Mouse (Mus musculus): Measurements from ENCODE around the gene Srcap. TPM values are rescaled to one million over a fixed set of nuclear protein-coding genes. Genes with fewer than 3 reads are reported as not detected.
A peak's percentile ranks its signal among the peaks of the same experiment; 100 is the strongest.

Gene Srcap
- total and polyA plus RNA-seq, 2 experiments from 2014 or later = 23.7 to 39.9 TPM

- Histone ChIP-seq H3K9me3 (ENCODE audit: low read length) (no peaks in the 10 kb centered on the region), H3K36me3 (ENCODE audit: insufficient read depth) (peaks cover 46% of the 10 kb centered on the region), H3K9ac (peak overlapping the region; percentile 74), H3K27ac (ENCODE audit: low read depth, low read length) (peak overlapping the region; percentile 51), H3K4me2 (ENCODE audit: low read depth) (peak overlapping the region; percentile 76), H3K27me3 (ENCODE audit: insufficient read depth, low read length) (no peaks in the 10 kb centered on the region), H3K4me3 (ENCODE audit: low read depth, low read length) (peak overlapping the region; percentile 82), H3K4me1 (ENCODE audit: insufficient read depth) (no peaks in the 10 kb centered on the region)
- 5% methylated on average over 29 of the region's 29 CpGs for WGBS
- DNase-seq = no peak
- no peak for ATAC-seq
- TF ChIP-seq CTCF (IDR thresholded peaks at IDR 0.05; ENCODE audit: low read depth) = no peak
Measured at GRCm38 (mm10) chr7:127588901-127589300, 77.1 kb downstream of the Srcap start.

GRCm38 (mm10) chr7:127589637-127590036 is 77.9 kb downstream of the Srcap start:
- Histone ChIP-seq H3K36me3 (ENCODE audit: insufficient read depth) (peaks cover 52% of the 10 kb centered on the region), H3K27me3 (ENCODE audit: insufficient read depth, low read length) (no peaks in the 10 kb centered on the region), H3K4me3 (ENCODE audit: low read depth, low read length) (peak overlapping the region; percentile 82), H3K9ac (no peak overlapping the region), H3K4me2 (ENCODE audit: low read depth) (peak overlapping the region; percentile 76), H3K4me1 (ENCODE audit: insufficient read depth) (no peaks in the 10 kb centered on the region), H3K9me3 (ENCODE audit: low read length) (no peaks in the 10 kb centered on the region), H3K27ac (ENCODE audit: low read depth, low read length) (no peak overlapping the region)
- ATAC-seq = no peak
- TF ChIP-seq CTCF (IDR thresholded peaks at IDR 0.05; ENCODE audit: low read depth) = no peak
- no peak for DNase-seq
- 93% methylated on average over 9 of the region's 9 CpGs for WGBS

- Histone ChIP-seq H3K27me3 (ENCODE audit: insufficient read depth, low read length) (no peaks in the 10 kb centered on the region), H3K9me3 (ENCODE audit: low read length) (no peaks in the 10 kb centered on the region), H3K4me3 (ENCODE audit: low read depth, low read length) (no peak overlapping the region), H3K4me1 (ENCODE audit: insufficient read depth) (no peaks in the 10 kb centered on the region), H3K9ac (no peak overlapping the region), H3K4me2 (ENCODE audit: low read depth) (no peak overlapping the region), H3K27ac (ENCODE audit: low read depth, low read length) (no peak overlapping the region), H3K36me3 (ENCODE audit: insufficient read depth) (peaks cover 63% of the 10 kb centered on the region)
- 84% methylated on average over 10 of the region's 10 CpGs for WGBS
- TF ChIP-seq CTCF (IDR thresholded peaks at IDR 0.05; ENCODE audit: low read depth) = no peak
- DNase-seq (no peak), ATAC-seq (no peak)
Measured at GRCm38 (mm10) chr7:127591108-127591507, 79.3 kb downstream of the Srcap start.

- ATAC-seq (no peak), DNase-seq (no peak)
- WGBS = 89% methylated on average over 14 of the region's 14 CpGs
- Histone ChIP-seq H3K27me3 (ENCODE audit: insufficient read depth, low read length) (no peaks in the 10 kb centered on the region), H3K9me3 (ENCODE audit: low read length) (no peaks in the 10 kb centered on the region), H3K4me2 (ENCODE audit: low read depth) (no peak overlapping the region), H3K9ac (no peak overlapping the region), H3K27ac (ENCODE audit: low read depth, low read length) (no peak overlapping the region), H3K4me3 (ENCODE audit: low read depth, low read length) (no peak overlapping the region), H3K4me1 (ENCODE audit: insufficient read depth) (no peaks in the 10 kb centered on the region), H3K36me3 (ENCODE audit: insufficient read depth) (peaks cover 78% of the 10 kb centered on the region)
- TF ChIP-seq CTCF (IDR thresholded peaks at IDR 0.05; ENCODE audit: low read depth) = no peak
Measured at GRCm38 (mm10) chr7:127592575-127592974, 80.8 kb downstream of the Srcap start.

GRCm38 (mm10) chr7:127596747-127597146 is 85.0 kb downstream of the Srcap start:
- WGBS = 94% methylated on average over 17 of the region's 17 CpGs

GRCm38 (mm10) chr7:127600612-127601011 is 88.8 kb downstream of the Srcap start:
- Histone ChIP-seq H3K27me3 (ENCODE audit: insufficient read depth, low read length) (no peaks in the 10 kb centered on the region), H3K4me1 (ENCODE audit: insufficient read depth) (no peaks in the 10 kb centered on the region), H3K9me3 (ENCODE audit: low read length) (no peaks in the 10 kb centered on the region), H3K9ac (no peak overlapping the region), H3K36me3 (ENCODE audit: insufficient read depth) (peaks cover 85% of the 10 kb centered on the region), H3K27ac (ENCODE audit: low read depth, low read length) (no peak overlapping the region), H3K4me2 (ENCODE audit: low read depth) (no peak overlapping the region), H3K4me3 (ENCODE audit: low read depth, low read length) (no peak overlapping the region)
- no peak for ATAC-seq
- no peak for TF ChIP-seq CTCF (IDR thresholded peaks at IDR 0.05; ENCODE audit: low read depth)
- 96% methylated on average over 7 of the region's 7 CpGs for WGBS
- no peak for DNase-seq

More at GRCm38 (mm10) chr7:127596747-127597146, 85.0 kb downstream of the Srcap start:
- Histone ChIP-seq H3K27me3 (ENCODE audit: insufficient read depth, low read length) (no peaks in the 10 kb centered on the region), H3K4me3 (ENCODE audit: low read depth, low read length) (no peak overlapping the region), H3K4me2 (ENCODE audit: low read depth) (no peak overlapping the region), H3K9me3 (ENCODE audit: low read length) (no peaks in the 10 kb centered on the region), H3K27ac (ENCODE audit: low read depth, low read length) (no peak overlapping the region), H3K9ac (no peak overlapping the region), H3K36me3 (ENCODE audit: insufficient read depth) (peaks cover 95% of the 10 kb centered on the region), H3K4me1 (ENCODE audit: insufficient read depth) (no peaks in the 10 kb centered on the region)
- DNase-seq (no peak), ATAC-seq (no peak)
- TF ChIP-seq CTCF (IDR thresholded peaks at IDR 0.05; ENCODE audit: low read depth) = no peak

GRCm38 (mm10) chr7:127601735-127602134 is 90.0 kb downstream of the Srcap start:
- 85% methylated on average over 4 of the region's 4 CpGs for WGBS
- no peaks in the 10 kb centered on the region for H3K9me3 ChIP-seq (ENCODE audit: low read length)
- DNase-seq (no peak), ATAC-seq (no peak)
- no peak overlapping the region for H3K9ac ChIP-seq
- TF ChIP-seq CTCF (IDR thresholded peaks at IDR 0.05; ENCODE audit: low read depth) = no peak
- no peak overlapping the region for H3K4me3 ChIP-seq (ENCODE audit: low read depth, low read length)
- no peaks in the 10 kb centered on the region for H3K4me1 ChIP-seq (ENCODE audit: insufficient read depth)
- H3K36me3 ChIP-seq (ENCODE audit: insufficient read depth) = peaks cover 80% of the 10 kb centered on the region
- H3K4me2 ChIP-seq (ENCODE audit: low read depth) = no peak overlapping the region
- no peak overlapping the region for H3K27ac ChIP-seq (ENCODE audit: low read depth, low read length)
- no peaks in the 10 kb centered on the region for H3K27me3 ChIP-seq (ENCODE audit: insufficient read depth, low read length)
